Mouse (Mus musculus) midbrain, embryonic 11.5 days (tissue): ENCODE measurements around the gene Clec16a. TPM values are rescaled to one million over a fixed set of nuclear protein-coding genes. Genes with fewer than 3 reads are reported as not detected.

Experiments
- ATAC-seq: fragments of 200-750 bp; cut with Nextera tagmentation; 2 replicates; pipeline ENCODE4 v1.8.0; 2017; ENCODE audit warnings: moderate TSS enrichment, moderate library complexity; ENCODE audit not compliant: low FRiP score
- DNase-seq: peaks from one replicate; pipeline ENCODE4 v3.0.0; 2015; ENCODE audit warnings: low spot score; ENCODE audit errors: missing footprints
- H3K27ac ChIP-seq: fragments of 300-500 bp; sonication (generic); 2 replicates; pipeline ENCODE4 v1.5.1; 2014; ENCODE audit warnings: low read depth, low read length
- H3K27me3 ChIP-seq: fragments of 300-500 bp; sonication (generic); 2 replicates; pipeline ENCODE4 v1.6.1; 2014; ENCODE audit warnings: mild to moderate bottlenecking, low read length, moderate library complexity, mixed read lengths; ENCODE audit not compliant: control insufficient read depth, insufficient read depth
- H3K36me3 ChIP-seq: fragments of 300-500 bp; sonication (generic); 2 replicates; pipeline ENCODE4 v1.6.1; 2014; ENCODE audit warnings: mild to moderate bottlenecking, low read length, moderate library complexity, mixed read lengths; ENCODE audit not compliant: control insufficient read depth, insufficient read depth
- H3K4me1 ChIP-seq: fragments of 300-500 bp; sonication (generic); 2 replicates; pipeline ENCODE4 v1.6.1; 2014; ENCODE audit warnings: low read length; ENCODE audit not compliant: control insufficient read depth, insufficient read depth
- H3K4me2 ChIP-seq: fragments of 300-500 bp; sonication (generic); 2 replicates; pipeline ENCODE4 v1.6.1; 2014; ENCODE audit warnings: mild to moderate bottlenecking, moderate library complexity
- H3K4me3 ChIP-seq: fragments of 300-500 bp; sonication (generic); 2 replicates; pipeline ENCODE4 v1.5.1; 2014; ENCODE audit warnings: low read depth, low read length
- H3K9ac ChIP-seq: fragments of 300-500 bp; sonication (generic); 2 replicates; pipeline ENCODE4 v1.6.1; 2014; ENCODE audit warnings: low read length
- H3K9me3 ChIP-seq: fragments of 300-500 bp; sonication (generic); 2 replicates; pipeline ENCODE4 v1.6.1; 2016; ENCODE audit warnings: low read length; ENCODE audit not compliant: control insufficient read depth
- WGBS: fragments of 180-500 bp; shearing (Covaris S2); extraction: QIAGEN DNeasy Blood & Tissue Kit; methylation state at CpG from one replicate; pipeline ENCODE4 v1.1.7; 2014; 5-methylcytosine and 5-hydroxymethylcytosine counted together
- polyA plus RNA-seq: library from polyadenylated mRNA; unstranded; fragments of >200 nt; fragmentation: Nextera tagmentation; extraction: Ambion mirVana; gene quantifications from 2 replicates; pipeline ENCODE4 v1.2.1, GENCODE M21; 2014

Clec16a gene
- polyA plus RNA-seq, 1 experiment from 2014 or later, result 41.2 TPM

GRCm38 (mm10) chr16:10511134-10511520, 34.0 kb upstream of the Clec16a start:
- H3K9ac ChIP-seq, result no peak overlapping the region
- no peaks in the 10 kb centered on the region for H3K36me3 ChIP-seq
- H3K4me1 ChIP-seq, result no peaks in the 10 kb centered on the region
- no peaks in the 10 kb centered on the region for H3K27me3 ChIP-seq
- ATAC-seq (no peak), DNase-seq (no peak)
- H3K4me2 ChIP-seq, result no peak overlapping the region
- WGBS, result 92% methylated on average over 12 of the region's 12 CpGs
- no peak overlapping the region for H3K27ac ChIP-seq
- H3K9me3 ChIP-seq, result no peaks in the 10 kb centered on the region
- no peak overlapping the region for H3K4me3 ChIP-seq

GRCm38 (mm10) chr16:10515953-10516572, 29.1 kb upstream of the Clec16a start:
- Histone ChIP-seq H3K4me1 (no peaks in the 10 kb centered on the region), H3K36me3 (no peaks in the 10 kb centered on the region), H3K4me2 (no peak overlapping the region), H3K27ac (no peak overlapping the region), H3K9me3 (no peaks in the 10 kb centered on the region), H3K9ac (no peak overlapping the region), H3K27me3 (no peaks in the 10 kb centered on the region), H3K4me3 (no peak overlapping the region)
- 87% methylated on average over 12 of the region's 12 CpGs for WGBS
- ATAC-seq, result no peak
- no peak for DNase-seq

GRCm38 (mm10) chr16:10518030-10518429, 27.1 kb upstream of the Clec16a start:
- H3K27me3 ChIP-seq, result no peaks in the 10 kb centered on the region
- WGBS, result 61% methylated on average over 5 of the region's 5 CpGs
- no peak overlapping the region for H3K9ac ChIP-seq
- no peak overlapping the region for H3K27ac ChIP-seq
- ATAC-seq, result no peak
- no peak for DNase-seq
- H3K9me3 ChIP-seq, result no peaks in the 10 kb centered on the region
- no peak overlapping the region for H3K4me3 ChIP-seq
- no peaks in the 10 kb centered on the region for H3K4me1 ChIP-seq
- no peaks in the 10 kb centered on the region for H3K36me3 ChIP-seq
- H3K4me2 ChIP-seq, result no peak overlapping the region

GRCm38 (mm10) chr16:10520908-10521614, 24.1 kb upstream of the Clec16a start:
- Histone ChIP-seq H3K4me1 (no peaks in the 10 kb centered on the region), H3K36me3 (no peaks in the 10 kb centered on the region), H3K9me3 (no peaks in the 10 kb centered on the region), H3K9ac (no peak overlapping the region), H3K4me2 (no peak overlapping the region), H3K27me3 (no peaks in the 10 kb centered on the region), H3K4me3 (no peak overlapping the region), H3K27ac (no peak overlapping the region)
- ATAC-seq (peak; percentile 75), DNase-seq (peak; percentile 99)
- 39% methylated on average over 2 of the region's 2 CpGs for WGBS

- no peak overlapping the region for H3K9ac ChIP-seq
- H3K27ac ChIP-seq, result no peak overlapping the region
- H3K4me1 ChIP-seq, result no peaks in the 10 kb centered on the region
- DNase-seq, result peak; percentile 91
- WGBS, result 94% methylated on average over 1 of the region's 1 CpGs
- H3K4me2 ChIP-seq, result no peak overlapping the region
- H3K4me3 ChIP-seq, result no peak overlapping the region
- no peaks in the 10 kb centered on the region for H3K9me3 ChIP-seq
- no peaks in the 10 kb centered on the region for H3K36me3 ChIP-seq
- ATAC-seq, result no peak
- no peaks in the 10 kb centered on the region for H3K27me3 ChIP-seq
Measured at GRCm38 (mm10) chr16:10522811-10523210, 22.3 kb upstream of the Clec16a start.

GRCm38 (mm10) chr16:10523650-10524049, 21.5 kb upstream of the Clec16a start:
- no peak for ATAC-seq
- no peaks in the 10 kb centered on the region for H3K27me3 ChIP-seq
- H3K9ac ChIP-seq, result no peak overlapping the region
- H3K9me3 ChIP-seq, result no peaks in the 10 kb centered on the region
- H3K4me3 ChIP-seq, result no peak overlapping the region
- 88% methylated on average over 8 of the region's 8 CpGs for WGBS
- H3K36me3 ChIP-seq, result no peaks in the 10 kb centered on the region
- no peak overlapping the region for H3K4me2 ChIP-seq
- H3K27ac ChIP-seq, result no peak overlapping the region
- DNase-seq, result peak; percentile 60
- no peaks in the 10 kb centered on the region for H3K4me1 ChIP-seq

GRCm38 (mm10) chr16:10524866-10525609, 20.1 kb upstream of the Clec16a start:
- Histone ChIP-seq H3K4me1 (no peaks in the 10 kb centered on the region), H3K4me3 (no peak overlapping the region), H3K9ac (no peak overlapping the region), H3K9me3 (no peaks in the 10 kb centered on the region), H3K4me2 (no peak overlapping the region), H3K36me3 (no peaks in the 10 kb centered on the region), H3K27me3 (no peaks in the 10 kb centered on the region), H3K27ac (no peak overlapping the region)
- ATAC-seq (no peak), DNase-seq (peak; percentile 6)
- WGBS, result 80% methylated on average over 4 of the region's 4 CpGs

GRCm38 (mm10) chr16:10525610-10525980, 19.5 kb upstream of the Clec16a start:
- Histone ChIP-seq H3K9ac (no peak overlapping the region), H3K9me3 (no peaks in the 10 kb centered on the region), H3K4me1 (no peaks in the 10 kb centered on the region), H3K27me3 (no peaks in the 10 kb centered on the region), H3K4me2 (no peak overlapping the region), H3K4me3 (no peak overlapping the region), H3K36me3 (no peaks in the 10 kb centered on the region), H3K27ac (no peak overlapping the region)
- no peak for DNase-seq
- ATAC-seq, result no peak
- WGBS, result 64% methylated on average over 2 of the region's 2 CpGs

- ATAC-seq (no peak), DNase-seq (no peak)
- Histone ChIP-seq H3K9me3 (no peaks in the 10 kb centered on the region), H3K27me3 (no peaks in the 10 kb centered on the region), H3K36me3 (no peaks in the 10 kb centered on the region), H3K9ac (no peak overlapping the region), H3K4me2 (no peak overlapping the region), H3K4me3 (no peak overlapping the region), H3K27ac (no peak overlapping the region), H3K4me1 (no peaks in the 10 kb centered on the region)
- 85% methylated on average over 6 of the region's 6 CpGs for WGBS
Measured at GRCm38 (mm10) chr16:10527046-10527644, 18.0 kb upstream of the Clec16a start.
